Mouse (Mus musculus) intestine, postnatal 0 days (tissue): ENCODE measurements around the gene Arhgef6. TPM values are rescaled to one million over a fixed set of nuclear protein-coding genes. Genes with fewer than 3 reads are reported as not detected.

Experiments used
- ATAC-seq: fragments of 200-750 bp; cut with Nextera tagmentation; 2 replicates; pipeline ENCODE4 v1.8.0; 2017; ENCODE audit warnings: mild to moderate bottlenecking, moderate TSS enrichment, moderate library complexity
- H3K27ac ChIP-seq: fragments of 300-500 bp; sonication (generic); 2 replicates; pipeline ENCODE4 v1.5.1; 2014; ENCODE audit warnings: mild to moderate bottlenecking, low read depth, low read length, moderate library complexity
- H3K27me3 ChIP-seq: fragments of 300-500 bp; sonication (generic); replicated peaks from 2 replicates; pipeline ENCODE4 v1.6.1; 2014; ENCODE audit warnings: low read length, mixed read lengths; ENCODE audit not compliant: control insufficient read depth, insufficient read depth
- H3K36me3 ChIP-seq: fragments of 300-500 bp; sonication (generic); 2 replicates; pipeline ENCODE4 v1.6.1; 2014; ENCODE audit warnings: mild to moderate bottlenecking, moderate library complexity; ENCODE audit not compliant: control insufficient read depth, insufficient read depth
- H3K4me1 ChIP-seq: fragments of 300-500 bp; sonication (generic); replicated peaks from 2 replicates; pipeline ENCODE4 v1.6.1; 2014; ENCODE audit warnings: antibody characterized with exemption, low read length, mixed read lengths; ENCODE audit not compliant: control insufficient read depth, insufficient read depth
- H3K4me2 ChIP-seq: fragments of 300-500 bp; sonication (generic); replicated peaks from 2 replicates; pipeline ENCODE4 v1.6.1; 2014; ENCODE audit warnings: low read depth, mild to moderate bottlenecking, moderate library complexity
- H3K4me3 ChIP-seq: fragments of 300-500 bp; sonication (generic); 2 replicates; pipeline ENCODE4 v1.5.1; 2014; ENCODE audit warnings: low read depth, low read length
- H3K9ac ChIP-seq: fragments of 300-500 bp; sonication (generic); 2 replicates; pipeline ENCODE4 v1.6.1; 2014; ENCODE audit warnings: mild to moderate bottlenecking, low read depth, low read length
- H3K9me3 ChIP-seq: fragments of 300-500 bp; sonication (generic); 2 replicates; pipeline ENCODE4 v1.6.1; 2016; ENCODE audit warnings: mixed run types; ENCODE audit not compliant: control insufficient read depth
- CTCF ChIP-seq: sonication (generic); IDR thresholded peaks from 2 replicates; pipeline ENCODE4 v1.5.1; 2016; ENCODE audit warnings: low read depth, mild to moderate bottlenecking, control low read depth, antibody characterized with exemption, moderate library complexity
- WGBS: fragments of 180-500 bp; shearing (Covaris S2); extraction: QIAGEN DNeasy Blood & Tissue Kit; methylation state at CpG from one replicate; pipeline ENCODE4 v1.1.7; 2014; 5-methylcytosine and 5-hydroxymethylcytosine counted together
- polyA plus RNA-seq: library from polyadenylated mRNA; unstranded; fragments of >200 nt; fragmentation: Nextera tagmentation; extraction: Ambion mirVana; gene quantifications from 2 replicates; pipeline ENCODE4 v1.2.1, GENCODE M21; 2015

Arhgef6 gene
- polyA plus RNA-seq, 1 experiment from 2014 or later: 2.7 TPM

DNA sequence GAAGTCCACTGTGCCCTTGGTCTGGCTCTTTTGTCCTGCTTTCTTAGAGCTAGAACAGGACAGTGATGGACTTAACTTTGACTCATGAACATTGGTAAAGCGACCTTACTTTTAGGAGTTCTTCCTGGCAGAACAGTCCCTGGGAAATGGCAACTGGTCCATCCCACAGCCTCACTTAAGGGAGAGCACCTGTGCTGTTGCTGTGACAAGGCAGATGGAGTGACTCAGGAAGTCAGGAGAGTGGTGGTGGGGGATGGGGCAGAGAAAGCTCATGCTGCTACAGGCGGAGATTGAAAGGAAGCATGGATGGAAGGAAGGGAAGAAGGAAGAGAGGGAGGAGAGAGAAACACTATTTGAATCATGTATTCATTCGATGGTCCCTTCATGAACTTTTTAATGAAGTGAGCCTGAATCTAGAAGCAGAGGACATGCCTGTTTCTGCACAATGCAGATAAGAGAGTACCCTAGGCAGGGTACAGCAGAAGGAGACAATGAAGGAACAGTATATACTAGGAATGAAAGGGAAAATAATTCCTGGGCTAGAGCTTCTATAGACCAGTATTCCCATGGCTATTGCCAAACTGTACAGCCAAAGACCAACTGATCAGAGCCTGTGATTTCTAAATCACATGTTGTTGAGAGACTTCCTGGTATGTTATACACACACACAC, 10.7 kb downstream of the Arhgef6 start:
- WGBS: 82% methylated on average over 3 of the region's 3 CpGs

DNA sequence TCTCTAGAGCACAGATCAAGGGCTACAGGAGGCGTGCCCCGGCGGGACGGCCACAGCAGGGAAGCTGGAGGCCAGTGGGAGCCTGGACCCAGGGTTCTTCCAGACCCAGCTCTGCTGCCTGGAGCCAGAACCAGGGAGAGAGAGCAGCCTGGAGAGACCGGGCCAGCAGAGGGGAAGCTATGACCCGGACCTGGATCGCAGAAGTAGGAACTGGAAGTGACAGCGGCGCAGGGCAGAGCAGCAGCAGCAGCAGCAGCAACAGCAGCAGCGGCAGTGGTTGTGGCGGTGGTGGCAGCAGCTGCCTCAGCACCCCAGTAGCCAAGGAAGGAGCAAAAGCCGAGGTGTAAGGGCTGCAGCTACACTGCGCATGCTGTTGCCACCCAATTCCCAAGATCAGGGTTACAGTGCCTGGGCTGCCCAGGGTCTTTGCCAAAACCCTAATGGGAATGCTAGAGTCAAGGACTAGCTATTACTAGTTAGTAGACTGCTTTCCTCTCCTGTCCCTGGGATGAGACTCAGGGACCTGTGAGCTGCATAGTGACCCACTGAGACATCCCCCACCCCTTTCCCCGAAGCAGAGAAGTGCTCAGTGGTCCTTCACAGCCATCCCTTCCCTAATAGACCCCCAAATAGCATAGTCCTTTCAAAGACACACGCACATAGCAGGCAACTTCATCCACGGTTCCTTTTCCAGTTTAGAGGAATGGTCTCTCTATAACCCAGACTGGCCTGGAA, 11.9 kb downstream of the Arhgef6 start:
- ATAC-seq: 0 out of 2 replicates have a peak, but pooled peaks have one; percentile 16
- TF ChIP-seq CTCF: no peak
- Histone ChIP-seq H3K9me3 (no peaks in the 10 kb centered on the region), H3K4me1 (no peaks in the 10 kb centered on the region), H3K36me3 (no peaks in the 10 kb centered on the region), H3K27me3 (no peaks in the 10 kb centered on the region), H3K4me3 (peak overlapping the region; percentile 40), H3K4me2 (peak overlapping the region; percentile 78), H3K27ac (no peak overlapping the region), H3K9ac (peak overlapping the region; percentile 18; the same call in 1 of the 2 replicates)
- 32% methylated on average over 16 of the region's 16 CpGs for WGBS

More for the DNA sequence above, 10.7 kb downstream of the Arhgef6 start:
- ATAC-seq: no peak
- Histone ChIP-seq H3K9ac (no peak overlapping the region), H3K27me3 (no peaks in the 10 kb centered on the region), H3K9me3 (no peaks in the 10 kb centered on the region), H3K36me3 (no peaks in the 10 kb centered on the region), H3K27ac (no peak overlapping the region), H3K4me3 (no peak overlapping the region), H3K4me2 (no peak overlapping the region), H3K4me1 (no peaks in the 10 kb centered on the region)
- no peak for TF ChIP-seq CTCF

DNA sequence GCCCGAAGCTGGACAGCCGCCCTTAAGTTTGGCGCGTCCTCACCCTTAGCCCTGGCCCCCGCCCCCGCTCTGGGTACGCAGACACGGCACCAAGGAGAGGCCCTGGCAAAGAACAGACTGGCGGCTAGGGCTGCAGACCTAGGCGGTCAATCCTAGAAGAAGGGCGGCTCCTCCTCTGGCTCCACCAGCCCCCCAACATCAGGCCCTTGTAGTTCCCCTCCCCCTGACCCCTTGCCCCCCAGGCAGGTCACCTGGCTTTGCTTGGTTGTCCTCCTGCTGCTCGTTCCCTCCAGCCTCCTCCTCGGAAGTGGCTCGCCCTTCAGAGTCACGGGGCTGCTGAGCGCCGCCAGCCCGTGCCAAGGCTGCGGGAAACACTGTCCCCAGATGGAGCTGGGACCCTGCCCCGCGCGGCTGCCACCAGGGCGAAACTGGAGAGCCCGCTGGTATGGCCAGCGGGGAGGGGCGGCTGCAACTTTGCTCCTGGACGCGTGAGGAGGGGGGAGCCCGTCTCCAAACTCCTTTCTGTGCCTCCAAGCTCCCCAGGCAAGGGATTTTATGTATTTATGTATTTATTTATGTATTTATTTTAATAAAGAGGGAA, 12.6 kb downstream of the Arhgef6 start:
- 27% methylated on average over 27 of the region's 29 CpGs for WGBS
- no peaks in the 10 kb centered on the region for H3K4me1 ChIP-seq
- H3K27ac ChIP-seq: no peak overlapping the region
- H3K9ac ChIP-seq: peak overlapping the region; percentile 18; the same call in 1 of the 2 replicates
- peak overlapping the region; percentile 40 for H3K4me3 ChIP-seq
- H3K9me3 ChIP-seq: no peaks in the 10 kb centered on the region
- H3K27me3 ChIP-seq: no peaks in the 10 kb centered on the region
- ATAC-seq: 0 out of 2 replicates have a peak, but pooled peaks have one; percentile 49
- no peak for TF ChIP-seq CTCF
- H3K4me2 ChIP-seq: peak overlapping the region; percentile 78
- no peaks in the 10 kb centered on the region for H3K36me3 ChIP-seq

DNA sequence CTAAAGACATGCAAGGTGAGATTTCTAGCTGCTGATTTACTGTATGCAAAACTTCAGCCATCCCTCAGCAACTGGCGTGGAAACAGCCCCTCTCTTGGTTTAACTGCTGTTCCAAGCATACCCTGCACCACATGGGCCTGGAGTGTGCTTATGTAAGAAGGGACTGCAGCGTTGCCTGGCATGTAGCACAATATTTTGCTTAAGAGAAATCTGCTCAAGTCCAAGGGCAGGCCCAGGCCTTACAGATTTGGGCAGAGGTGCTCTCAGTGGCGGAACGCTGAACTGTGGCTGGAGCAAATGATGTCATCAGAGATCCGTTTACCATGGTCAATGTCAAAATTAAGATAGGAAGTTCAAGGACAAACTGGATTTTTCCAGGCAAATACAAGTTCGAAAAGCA, 13.6 kb downstream of the Arhgef6 start:
- no peak for ATAC-seq
- H3K9me3 ChIP-seq: no peaks in the 10 kb centered on the region
- TF ChIP-seq CTCF: no peak
- H3K27me3 ChIP-seq: no peaks in the 10 kb centered on the region
- 81% methylated on average over 6 of the region's 6 CpGs for WGBS
- no peak overlapping the region for H3K9ac ChIP-seq
- H3K27ac ChIP-seq: no peak overlapping the region
- no peak overlapping the region for H3K4me3 ChIP-seq
- no peaks in the 10 kb centered on the region for H3K4me1 ChIP-seq
- no peak overlapping the region for H3K4me2 ChIP-seq
- H3K36me3 ChIP-seq: no peaks in the 10 kb centered on the region

DNA sequence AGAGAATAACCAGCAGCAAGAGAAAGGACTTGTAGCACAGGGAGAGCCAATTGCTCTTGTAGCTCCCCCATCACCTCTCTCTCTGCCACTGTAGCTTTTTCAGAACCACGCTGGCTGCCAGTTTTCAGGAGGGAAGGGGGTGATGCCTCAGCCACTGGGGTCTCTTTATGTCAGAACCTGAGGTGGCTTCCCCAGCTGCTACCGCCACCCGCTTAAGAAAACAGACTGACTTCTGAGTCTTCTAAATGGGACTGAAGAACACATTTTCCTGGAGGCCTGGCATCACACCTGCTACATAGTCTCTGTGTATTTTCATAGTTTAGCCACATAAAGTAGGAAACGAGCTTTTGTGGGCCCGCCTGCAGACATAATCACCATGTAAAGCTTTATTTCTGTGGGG, 26.5 kb downstream of the Arhgef6 start:
- no peak overlapping the region for H3K27ac ChIP-seq
- no peaks in the 10 kb centered on the region for H3K9me3 ChIP-seq
- no peak overlapping the region for H3K4me3 ChIP-seq
- H3K4me1 ChIP-seq: no peaks in the 10 kb centered on the region
- H3K9ac ChIP-seq: no peak overlapping the region
- no peak for TF ChIP-seq CTCF
- 81% methylated on average over 5 of the region's 5 CpGs for WGBS
- no peaks in the 10 kb centered on the region for H3K27me3 ChIP-seq
- no peak overlapping the region for H3K4me2 ChIP-seq
- no peak for ATAC-seq
- no peaks in the 10 kb centered on the region for H3K36me3 ChIP-seq

DNA sequence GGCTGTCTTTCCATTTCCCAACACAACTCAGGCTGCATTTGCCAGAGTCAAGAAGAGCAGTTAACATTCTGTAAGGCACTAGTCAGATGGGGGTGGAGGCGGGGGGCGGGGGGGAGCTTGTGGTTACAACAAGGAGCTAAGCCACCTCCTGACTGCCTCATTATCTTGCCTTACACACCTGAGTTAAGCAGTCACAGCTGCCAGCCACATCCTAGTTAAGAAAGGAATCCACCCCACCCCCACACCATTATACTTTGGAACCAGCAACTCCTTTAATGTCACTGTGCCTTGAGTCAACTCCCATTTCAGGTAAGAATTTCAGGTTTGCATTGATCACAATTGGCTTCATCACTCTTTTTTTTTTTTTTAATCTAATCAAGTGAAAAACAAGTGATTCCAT, 28.5 kb downstream of the Arhgef6 start:
- no peak for TF ChIP-seq CTCF
- no peak overlapping the region for H3K27ac ChIP-seq
- 68% methylated on average over 2 of the region's 2 CpGs for WGBS
- no peaks in the 10 kb centered on the region for H3K36me3 ChIP-seq
- no peaks in the 10 kb centered on the region for H3K27me3 ChIP-seq
- no peak overlapping the region for H3K9ac ChIP-seq
- H3K4me2 ChIP-seq: no peak overlapping the region
- no peaks in the 10 kb centered on the region for H3K4me1 ChIP-seq
- no peaks in the 10 kb centered on the region for H3K9me3 ChIP-seq
- H3K4me3 ChIP-seq: no peak overlapping the region
- no peak for ATAC-seq
